Mouse (Mus musculus) layer of hippocampus, postnatal 14 days (tissue): ENCODE results near the gene Vps26b. TPM values are rescaled to one million over a fixed set of nuclear protein-coding genes. Genes with fewer than 3 reads are reported as not detected.

Experiments
- DNase-seq, 2 experiments: peaks; one replicate each; pipeline ENCODE4 v3.0.0; 2021 to 2022; ENCODE audit warnings: low spot score in 2 of 2, mixed read lengths in 1 of 2
- long read RNA-seq, 2 experiments: library from polyadenylated mRNA; stranded (forward); transcript quantifications; one replicate each; pipeline ENCODE4 v2.0.0; 2021
- total RNA-seq, 2 experiments: library from RNA; stranded (reverse); gene quantifications; 2 replicates each; pipeline ENCODE4 v1.2.3; 2021

Vps26b gene
- total RNA-seq: 100 to 1,000 TPM; 114 to 119 TPM
- long read RNA-seq, experiment 1, transcript Vps26b-201 (6 exons, 3,575 nt): major isoform, 63 of 79 reads
- long read RNA-seq, experiment 1, partial matches to known transcripts: 4 of 79 reads
- long read RNA-seq, experiment 1, other reads (novel, unspliced or antisense): 11 of 79 reads
- long read RNA-seq, experiment 2, transcript Vps26b-201 (6 exons, 3,575 nt): major isoform, 57 of 78 reads
- long read RNA-seq, experiment 2, partial matches to known transcripts: 7 of 78 reads
- long read RNA-seq, experiment 2, other reads (novel, unspliced or antisense): 14 of 78 reads

DNA sequence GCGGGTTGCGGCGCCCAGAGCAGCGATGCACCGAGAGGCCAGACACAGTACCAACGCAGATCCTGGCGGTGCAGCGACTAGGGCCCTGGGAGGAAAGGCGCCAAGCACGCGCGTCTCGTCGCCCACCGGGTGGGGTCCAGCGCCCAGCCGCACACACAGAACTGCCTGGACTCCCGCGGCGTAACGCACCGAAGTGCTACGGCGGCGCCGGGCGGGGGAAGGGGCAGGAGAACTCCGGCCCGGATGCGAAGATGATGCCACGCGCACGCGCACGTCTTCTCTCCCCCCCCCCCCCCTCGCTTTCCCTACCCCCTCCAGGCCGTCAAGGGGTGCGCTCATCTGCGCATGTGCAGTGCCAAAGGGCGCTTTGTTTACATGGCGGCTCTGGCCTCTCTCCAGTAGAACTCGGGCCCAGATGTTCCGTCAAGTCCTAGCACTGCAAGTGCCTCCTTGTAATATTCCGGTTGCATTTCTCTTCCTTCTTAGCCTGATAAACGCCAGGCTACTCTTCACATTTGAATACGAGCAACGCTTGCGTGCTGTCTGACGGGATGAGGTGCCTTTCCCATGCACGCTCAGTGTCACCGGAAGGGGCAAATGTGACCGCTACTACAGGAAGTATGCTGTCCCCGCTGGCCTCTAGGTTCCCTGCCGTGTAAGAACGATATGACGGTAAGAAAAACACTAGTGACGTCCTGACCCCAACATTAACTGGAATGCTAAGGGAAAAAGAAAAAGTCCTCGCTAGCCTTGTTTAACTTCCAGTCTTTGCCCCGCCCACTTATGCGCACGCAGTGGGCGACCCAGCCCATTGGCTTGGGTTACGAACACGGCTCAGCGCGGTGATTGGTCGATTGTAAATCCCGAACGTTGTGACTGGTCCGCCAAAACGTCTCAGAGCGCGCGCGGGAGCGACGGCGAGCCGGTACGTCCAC is at the start of gene Vps26b, which contains the start of gene Ncapd3:
Vps26b (minus strand) TSS at position 238 of the 935 bp plus-strand sequence.
Ncapd3 (plus strand) TSS at position 348 of the 935 bp plus-strand sequence.
- peak; percentile 98 for DNase-seq

DNA sequence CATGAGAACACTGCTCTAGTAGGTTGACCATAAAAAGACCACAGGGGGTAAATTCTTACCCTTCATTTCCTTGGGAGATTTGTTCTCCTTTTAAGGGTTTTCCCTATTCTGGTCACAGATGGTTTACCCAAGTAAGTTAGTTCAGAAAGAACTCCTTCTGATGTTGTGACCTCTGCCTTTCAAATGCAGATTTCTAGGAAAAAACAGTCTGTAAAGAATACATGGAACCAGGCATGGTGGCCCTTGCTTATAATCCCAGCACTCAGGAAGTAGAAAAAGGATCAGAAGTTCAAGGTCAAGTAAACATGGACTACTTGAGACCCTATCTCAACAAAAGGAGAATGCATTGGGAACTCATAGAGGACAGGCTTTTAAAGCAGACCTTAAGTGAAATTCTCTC is 45.9 kb upstream of the Vps26b start:
- DNase-seq: no peak

DNA sequence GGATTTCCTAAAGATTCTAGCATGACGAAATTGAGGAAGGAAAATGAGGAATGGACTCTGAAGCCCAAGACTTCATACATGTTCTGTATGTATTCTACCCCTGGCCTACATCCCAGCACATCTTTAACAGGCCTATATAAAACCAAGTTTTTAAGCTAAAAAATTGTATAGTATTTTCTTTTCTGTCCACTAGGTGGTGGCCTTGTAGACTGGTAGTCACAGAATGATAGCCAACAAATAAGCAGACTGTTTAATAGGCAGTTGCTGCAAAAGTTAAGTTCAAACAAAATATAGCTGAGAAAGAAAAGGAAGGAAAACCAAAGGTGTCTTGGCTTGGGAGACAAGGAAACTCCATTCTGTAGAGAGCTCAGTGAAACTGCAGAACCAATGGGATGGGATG is 44.8 kb upstream of the Vps26b start:
- no peak for DNase-seq

DNA sequence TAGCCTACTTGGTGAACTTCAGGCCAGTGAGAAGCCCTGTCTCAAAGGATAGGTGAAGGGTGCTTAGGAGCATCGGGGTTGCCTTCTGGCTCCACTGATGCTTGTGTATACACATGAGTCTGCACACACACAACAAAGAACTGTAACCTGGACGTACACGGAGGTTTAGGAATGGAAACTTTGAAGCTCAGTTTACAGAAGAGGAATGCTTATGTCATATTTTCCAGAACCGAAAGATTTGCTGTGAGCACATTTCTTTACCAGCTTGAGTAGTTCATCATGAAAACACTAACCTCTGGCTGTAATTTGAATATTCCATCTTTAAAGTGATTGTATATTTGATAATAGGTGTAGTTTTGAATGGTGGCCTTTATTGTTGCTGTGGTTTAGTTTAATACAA is 41.0 kb upstream of the Vps26b start:
- no peak for DNase-seq

DNA sequence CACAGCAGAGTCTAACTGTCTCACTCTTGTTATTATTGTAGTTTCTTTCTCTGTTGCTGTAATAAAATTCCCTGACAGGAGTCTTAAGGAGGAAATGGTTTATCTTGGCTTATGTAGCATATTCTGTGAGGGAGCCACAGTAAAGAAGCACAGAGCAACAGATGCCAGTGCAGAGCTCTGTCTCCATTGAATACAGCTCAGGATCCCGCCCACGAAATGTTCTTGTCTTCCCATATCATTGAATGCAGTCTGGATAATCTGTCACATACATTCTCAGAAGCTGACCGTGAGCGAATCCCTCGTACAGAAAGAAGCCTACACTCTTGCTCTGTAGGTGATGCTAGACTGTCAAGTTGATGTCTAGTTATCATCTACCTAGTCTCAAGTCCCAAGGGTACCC is 28.5 kb upstream of the Vps26b start:
- DNase-seq: peak; percentile 26 to 48

DNA sequence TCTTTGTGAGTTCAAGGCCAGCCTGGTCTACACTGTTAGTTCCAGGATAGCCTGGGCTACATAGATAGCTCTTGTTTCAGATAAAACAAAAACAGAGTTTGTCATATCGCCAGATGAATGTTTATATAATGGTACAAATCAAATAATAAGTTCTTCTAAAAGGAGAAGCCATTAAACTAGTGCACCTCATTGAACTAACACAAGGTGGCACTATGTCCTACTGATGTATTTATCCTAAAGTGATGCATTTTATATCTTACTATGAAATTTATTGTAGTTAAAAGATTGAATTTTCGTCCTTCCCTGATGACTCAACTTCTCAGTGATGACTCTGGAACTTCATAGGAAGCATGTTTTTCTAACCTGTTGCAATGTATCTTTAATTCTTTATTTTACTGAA is 19.6 kb upstream of the Vps26b start:
- no peak for DNase-seq

DNA sequence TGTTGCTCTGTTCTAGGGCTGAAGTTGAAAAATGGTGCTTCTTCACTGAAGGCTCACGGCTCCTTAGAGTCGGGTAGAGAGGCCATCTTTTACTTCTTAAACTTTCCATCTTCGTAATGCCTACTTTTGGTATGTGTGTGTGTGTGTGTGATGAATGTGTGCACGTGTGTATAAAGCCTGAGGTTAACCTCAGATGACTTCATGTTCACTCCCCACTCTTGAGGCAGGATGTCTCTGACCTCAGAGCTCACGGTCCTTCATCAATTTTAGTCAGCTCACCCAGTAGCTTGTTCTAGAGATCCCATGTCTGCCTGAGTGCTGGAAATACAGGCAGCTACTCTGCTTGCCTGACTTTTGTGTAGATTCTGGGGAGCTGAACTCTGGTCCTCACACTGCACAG is 14.0 kb upstream of the Vps26b start:
- DNase-seq: no peak

DNA sequence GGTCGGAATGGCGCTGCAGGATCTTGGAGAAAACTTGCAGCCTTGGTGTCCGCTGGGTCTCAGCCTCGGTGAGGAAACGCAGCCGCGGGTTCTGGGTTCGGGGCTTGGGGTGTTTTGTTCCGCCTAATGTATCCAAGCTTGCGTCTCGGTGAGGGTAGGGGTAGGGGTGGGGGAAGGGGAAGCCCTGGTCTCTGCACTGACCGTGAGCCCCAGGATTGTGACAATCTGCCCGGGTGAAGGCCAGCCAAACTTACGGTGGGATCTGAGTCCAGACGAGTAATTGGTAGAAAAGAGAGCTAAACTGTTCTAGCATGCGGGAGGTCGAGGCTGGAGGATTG is 867 bp upstream of the Vps26b start:
- DNase-seq: no peak

DNA sequence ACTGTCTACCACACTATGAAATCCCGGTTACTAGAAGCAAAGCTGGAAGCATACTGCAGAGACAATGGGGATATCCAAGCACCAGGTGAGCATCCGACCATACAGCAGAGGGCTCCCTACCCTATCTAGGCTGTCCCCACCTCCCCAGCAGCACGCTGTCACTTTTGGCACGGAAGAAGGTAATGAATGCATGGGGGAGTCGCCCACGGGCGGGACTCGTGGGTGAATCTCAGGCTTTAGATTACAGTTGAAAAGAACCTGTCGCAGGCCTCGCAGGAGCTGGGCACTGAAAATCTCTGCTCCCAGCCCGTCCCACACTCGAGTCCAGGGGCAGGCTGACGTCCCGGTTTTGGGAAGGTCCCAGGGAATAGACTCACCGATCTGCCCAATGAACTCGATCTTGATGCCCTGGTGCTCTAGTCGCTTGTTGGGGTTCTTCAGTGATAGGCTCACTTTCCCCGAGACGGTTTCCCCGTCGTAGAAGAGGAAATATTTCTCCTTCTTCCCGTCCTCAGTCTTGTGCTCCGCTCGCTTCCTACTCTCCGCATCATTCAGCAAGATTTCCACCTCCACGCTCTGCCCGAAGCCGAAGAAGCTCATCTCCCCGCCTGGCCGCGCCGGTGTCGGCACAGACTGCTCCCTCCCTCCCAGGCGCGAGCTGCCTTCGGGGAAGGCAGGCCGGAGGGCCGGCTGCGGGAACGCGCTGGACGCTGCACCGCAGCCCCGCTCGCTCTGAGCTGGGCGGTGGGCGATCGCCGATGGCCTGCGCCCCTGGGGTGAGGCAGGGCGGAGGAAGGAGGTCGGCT is 640 bp downstream of the Vps26b start:
- DNase-seq: peak; percentile 41 to 65

DNA sequence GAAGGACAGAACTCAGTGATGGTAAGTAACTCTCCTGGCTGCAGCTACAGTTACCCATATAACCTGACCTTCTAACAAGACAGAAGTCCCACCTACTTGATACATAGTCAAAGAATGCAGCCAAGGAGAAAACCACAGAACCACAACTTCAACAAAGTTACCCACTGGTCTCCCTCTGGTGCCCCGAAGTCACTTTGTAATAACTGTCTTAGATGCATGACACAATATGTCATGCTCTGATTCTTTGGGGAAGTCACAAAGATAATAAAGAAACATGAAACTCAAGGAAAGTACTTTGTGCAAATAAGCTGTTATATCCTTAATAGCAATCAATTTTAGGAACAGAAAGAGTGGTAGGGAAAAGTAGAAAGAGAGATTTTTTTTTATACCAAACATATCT is 3.2 kb downstream of the Vps26b start:
- DNase-seq: no peak

DNA sequence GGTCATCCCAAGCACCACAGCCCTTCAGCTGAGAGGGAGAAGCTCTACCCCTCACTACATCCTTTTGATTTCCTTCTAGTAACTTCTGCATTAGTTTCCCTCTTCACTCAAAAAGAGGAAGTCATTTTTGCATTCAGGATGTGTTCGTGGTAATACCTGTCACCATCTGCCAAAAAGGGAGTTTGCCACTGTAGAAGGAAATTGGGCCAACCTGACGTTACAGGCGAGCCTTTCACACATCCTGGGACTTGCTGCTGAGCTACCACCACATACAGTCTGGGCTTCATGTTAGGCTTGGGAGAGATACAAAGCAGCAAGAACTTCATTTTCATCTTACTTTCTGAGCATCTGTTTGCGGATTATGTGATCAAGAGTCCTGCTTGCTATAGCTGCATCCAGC is 6.2 kb downstream of the Vps26b start:
- no peak for DNase-seq

DNA sequence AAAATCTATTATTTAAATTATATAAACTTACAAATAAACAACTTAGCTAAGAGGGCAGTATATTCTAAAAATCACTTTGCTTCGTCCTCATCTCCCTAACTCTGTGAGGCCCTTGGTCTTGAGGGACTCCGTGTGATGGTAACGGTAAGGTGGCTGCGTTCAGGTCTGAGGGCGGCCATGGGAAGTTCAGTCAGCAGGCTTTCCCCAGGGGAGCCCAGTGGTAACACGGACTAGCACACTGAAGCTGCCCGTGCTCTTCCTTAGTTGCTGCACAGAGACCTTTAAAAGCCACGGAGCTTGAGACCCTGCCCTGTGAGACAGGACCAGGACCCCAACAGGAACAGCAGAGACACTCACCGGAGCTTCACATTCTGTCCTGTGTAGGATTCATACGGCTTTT is 10.9 kb downstream of the Vps26b start:
- no peak for DNase-seq

DNA sequence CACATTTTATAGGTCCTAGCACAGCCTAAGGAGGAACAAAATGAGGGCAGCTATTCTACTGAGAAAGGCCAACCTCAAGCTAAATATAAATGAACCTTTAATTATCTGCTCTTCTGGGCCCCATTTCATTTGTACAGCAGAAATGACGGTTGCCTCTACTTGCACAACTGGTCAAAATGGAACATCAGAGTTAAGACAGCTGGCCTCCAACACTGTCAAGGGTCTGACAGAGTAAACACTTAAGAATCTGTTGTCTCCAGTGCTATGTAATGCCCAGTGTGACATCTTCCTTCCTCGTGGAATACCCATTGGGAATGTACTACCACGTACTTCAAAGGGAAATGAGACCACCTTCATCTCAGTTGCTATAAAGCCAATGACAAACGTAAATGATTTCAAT is 18.3 kb downstream of the Vps26b start:
- DNase-seq: no peak

DNA sequence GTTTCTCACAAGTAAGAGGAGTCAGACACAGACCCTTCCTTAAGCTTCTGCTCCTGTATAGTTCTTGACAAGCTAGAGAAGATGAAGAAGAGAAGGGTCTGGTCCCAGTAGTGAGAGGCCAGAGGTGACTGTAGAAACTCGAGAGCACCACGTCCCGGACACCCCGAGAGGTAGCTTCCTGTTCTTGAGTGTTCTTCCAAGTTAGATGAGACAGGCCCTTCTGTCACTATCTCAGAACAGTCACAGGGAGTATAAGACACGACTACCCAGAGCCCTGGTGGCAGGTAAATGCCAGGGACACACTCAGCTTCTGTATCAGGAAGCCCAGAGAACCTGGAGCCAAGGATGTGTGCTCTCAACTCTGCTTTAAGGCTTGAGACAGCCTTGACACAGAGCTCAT is 20.6 kb downstream of the Vps26b start:
- no peak for DNase-seq

DNA sequence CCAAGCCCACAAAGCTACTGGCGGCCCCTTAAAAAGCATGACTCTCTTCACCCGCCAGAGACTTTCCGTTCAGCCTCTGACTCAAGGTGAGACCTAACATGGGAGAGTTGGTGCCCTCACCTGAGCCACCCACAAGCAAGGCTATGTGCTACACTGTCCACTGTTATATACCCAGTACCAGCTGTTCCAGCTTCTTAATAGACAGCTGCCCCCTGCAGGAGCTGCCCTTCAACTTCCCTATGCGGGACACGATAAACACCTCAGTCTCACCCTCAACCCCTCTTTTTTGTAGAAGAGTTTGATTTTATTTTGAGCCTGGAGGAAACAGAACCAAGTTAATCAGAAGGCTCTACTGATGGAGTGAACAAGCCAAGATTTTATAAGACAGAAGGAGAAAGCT is 23.0 kb downstream of the Vps26b start:
- no peak for DNase-seq

DNA sequence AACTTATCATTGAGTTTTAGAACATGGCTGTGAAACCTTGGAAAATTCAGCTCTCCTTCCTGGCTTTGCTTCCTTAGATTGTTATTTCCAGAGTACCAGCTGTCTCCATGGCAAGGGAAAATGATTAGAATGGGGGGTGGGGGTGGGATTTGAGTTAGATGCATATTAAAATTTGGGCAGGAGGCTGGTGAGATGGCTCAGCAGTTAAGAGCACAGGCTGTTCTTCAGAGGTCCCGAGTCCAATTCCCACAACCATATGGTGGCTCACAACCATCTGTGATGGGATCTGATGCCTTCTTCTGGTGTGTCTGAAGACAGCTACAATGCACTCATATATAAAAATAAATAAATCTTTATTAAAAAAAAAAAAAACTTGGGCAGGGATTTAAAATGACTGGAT is 23.9 kb downstream of the Vps26b start:
- DNase-seq: peak; percentile 48 to 76

DNA sequence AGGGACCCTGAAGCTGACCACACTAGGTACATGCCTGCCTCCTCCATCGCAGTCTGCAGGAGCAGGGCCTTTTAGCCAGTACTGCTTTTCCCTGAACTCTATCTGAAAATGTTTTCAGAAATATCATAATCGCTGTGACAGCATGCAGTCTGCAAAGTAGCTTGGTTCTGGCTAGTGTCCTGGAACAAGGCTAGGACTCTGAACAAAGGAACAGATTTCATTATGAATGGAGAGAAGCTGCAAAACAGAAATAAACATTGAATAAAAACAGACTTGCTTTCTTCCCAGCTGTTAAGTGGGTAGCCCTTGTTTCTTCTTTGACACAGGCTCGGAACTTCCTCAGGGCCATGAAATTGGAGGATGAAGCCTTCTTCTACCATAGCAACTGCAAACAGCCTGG is 24.6 kb downstream of the Vps26b start:
- DNase-seq: peak in 1 of 2 experiments; percentile 61

DNA sequence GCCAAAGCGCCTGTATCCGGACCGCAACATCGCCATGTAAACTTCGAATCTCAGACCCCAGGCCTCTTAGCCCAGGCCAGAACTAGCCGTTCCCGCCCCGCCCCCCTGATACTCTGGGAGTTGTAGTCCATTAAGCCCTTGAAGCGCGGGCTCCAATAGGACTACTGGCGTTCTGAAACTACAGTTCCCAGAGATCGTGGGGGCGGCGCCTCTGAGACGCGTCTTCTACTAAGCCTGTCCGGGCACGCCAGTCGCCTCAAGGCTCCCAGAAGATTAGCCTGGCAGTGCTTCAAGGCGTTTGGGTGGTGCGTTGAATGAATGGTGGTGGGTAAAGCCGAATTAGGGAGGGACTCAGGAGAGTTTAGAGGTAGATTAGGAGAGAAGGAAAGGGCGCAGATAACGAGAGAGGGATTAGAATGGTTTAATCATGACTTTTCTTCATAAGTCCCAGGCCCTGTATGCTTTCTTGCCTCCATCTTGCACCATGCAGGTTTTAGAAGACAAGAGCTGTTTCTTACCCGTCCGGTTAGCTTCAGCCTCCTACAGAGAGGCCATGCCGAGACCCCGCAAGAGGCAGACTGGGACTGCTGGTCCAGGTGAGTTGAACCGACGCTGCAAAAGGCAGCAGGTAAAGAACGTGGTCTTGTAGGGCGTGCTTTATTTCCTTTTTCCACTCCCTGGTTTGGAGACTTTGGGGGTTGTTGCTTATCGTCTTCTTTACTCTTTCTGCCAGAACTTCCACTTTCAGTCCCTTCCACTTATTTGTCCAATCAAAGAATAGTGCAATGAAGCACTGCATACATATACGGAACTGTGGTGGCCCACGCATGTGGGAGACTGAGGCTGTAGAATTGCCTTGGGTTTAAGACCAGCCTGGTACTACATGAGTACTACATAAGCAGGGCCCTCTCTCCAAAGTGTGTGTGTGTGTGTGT is 30.1 kb downstream of the Vps26b start, which contains the start of the genes Acad8 and Thyn1:
Acad8 (minus strand) TSS at position 106 of the 935 bp plus-strand sequence.
Thyn1 (plus strand) TSS at position 250 of the 935 bp plus-strand sequence.
- peak; percentile 91 to 97 for DNase-seq

DNA sequence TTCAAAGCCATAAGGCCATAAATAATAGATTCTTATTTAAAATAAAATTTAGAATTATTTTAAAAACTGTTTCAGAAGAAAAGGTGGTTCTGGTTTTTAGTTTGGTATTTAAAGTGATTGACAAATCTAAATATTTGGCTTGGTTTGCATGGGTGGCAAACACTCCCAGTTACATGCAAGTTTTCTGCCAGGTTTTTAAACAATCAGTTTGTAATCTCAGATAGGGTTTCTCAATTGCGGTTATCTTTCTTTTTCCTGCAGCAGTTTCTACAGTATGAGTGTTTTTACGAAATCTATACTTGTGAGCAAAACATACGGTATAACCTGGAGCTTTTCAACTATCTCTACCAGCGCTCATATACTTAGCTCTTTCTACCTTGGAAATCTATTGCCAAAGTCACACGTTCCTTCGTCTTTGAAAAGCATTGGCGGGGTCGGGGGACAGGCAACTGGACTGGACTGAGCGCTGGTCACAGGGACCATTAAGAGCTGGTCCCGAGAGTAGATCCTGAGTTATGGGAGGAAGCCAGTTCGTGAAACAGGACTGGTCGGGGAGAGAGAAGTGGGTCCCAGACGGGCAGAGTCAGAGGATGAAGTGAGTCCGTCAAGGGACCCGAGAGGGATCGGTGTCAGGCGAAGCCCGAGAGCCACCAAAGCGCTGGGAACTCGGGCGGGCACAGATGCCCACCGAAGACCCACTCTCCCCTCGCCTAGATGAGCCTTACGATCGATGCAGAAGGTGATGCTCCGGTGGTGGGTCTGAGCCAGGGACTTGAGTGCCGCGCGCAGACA is 31.0 kb downstream of the Vps26b start:
- DNase-seq: no peak
